Mouse (Mus musculus): ENCODE data around the gene Tbxa2r. TPM values are rescaled to one million over a fixed set of nuclear protein-coding genes. Genes with fewer than 3 reads are reported as not detected.
A peak's percentile ranks its signal among the peaks of the same experiment; 100 is the strongest.

Tbxa2r gene
- total and polyA plus RNA-seq, 2 experiments, result 0.37 to 4.0 TPM

- Histone ChIP-seq H3K79me2 (ENCODE audit: control insufficient read depth, insufficient read depth, low read length) (peaks cover 70% of the 10 kb centered on the region), H3K9ac (ENCODE audit: low read depth, low read length) (peak overlapping the region; percentile 48), H3K4me1 (ENCODE audit: control insufficient read depth, insufficient read depth, low read length) (peaks cover 43% of the 10 kb centered on the region), H3K4me3 (ENCODE audit: insufficient read depth, low read depth, low read length) (peak overlapping the region; percentile 16; the same call in 1 of the 2 replicates), H3K36me3 (ENCODE audit: control insufficient read depth, insufficient read depth, low read length) (no peaks in the 10 kb centered on the region), H3K27me3 (ENCODE audit: control insufficient read depth, insufficient read depth, low read length) (no peaks in the 10 kb centered on the region), H3K27ac (replicated peaks; ENCODE audit: insufficient read depth, low read depth, low read length) (peak overlapping the region; percentile 87)
- DNase-seq (ENCODE audit: extremely low read depth, low read depth, low spot score), result peak; percentile 87
- TF ChIP-seq POLR2A (IDR thresholded peaks at IDR 0.05; ENCODE audit: extremely low read depth, insufficient read depth, low read length), result no peak
- no peak for TF ChIP-seq CTCF (IDR thresholded peaks at IDR 0.05; ENCODE audit: low read depth, low read length)
- 31% methylated on average over 9 of the region's 9 CpGs for WGBS
Measured at GRCm38 (mm10) chr10:81300352-81300907, 28.1 kb upstream of the Tbxa2r start.

- Histone ChIP-seq H3K79me2 (ENCODE audit: control insufficient read depth, insufficient read depth, low read length) (peaks cover 66% of the 10 kb centered on the region), H3K27me3 (ENCODE audit: control insufficient read depth, insufficient read depth, low read length) (no peaks in the 10 kb centered on the region), H3K36me3 (ENCODE audit: control insufficient read depth, insufficient read depth, low read length) (no peaks in the 10 kb centered on the region), H3K27ac (replicated peaks; ENCODE audit: insufficient read depth, low read depth, low read length) (no peak overlapping the region), H3K4me1 (ENCODE audit: control insufficient read depth, insufficient read depth, low read length) (peaks cover 40% of the 10 kb centered on the region), H3K9ac (ENCODE audit: low read depth, low read length) (no peak overlapping the region), H3K4me3 (ENCODE audit: insufficient read depth, low read depth, low read length) (no peak overlapping the region)
- DNase-seq (ENCODE audit: extremely low read depth, low read depth, low spot score), result no peak
- WGBS, result 75% methylated on average over 9 of the region's 9 CpGs
- TF ChIP-seq CTCF (IDR thresholded peaks at IDR 0.05; ENCODE audit: low read depth, low read length) (no peak), POLR2A (IDR thresholded peaks at IDR 0.05; ENCODE audit: extremely low read depth, insufficient read depth, low read length) (no peak)
Measured at GRCm38 (mm10) chr10:81301321-81301720, 27.2 kb upstream of the Tbxa2r start.

DNA sequence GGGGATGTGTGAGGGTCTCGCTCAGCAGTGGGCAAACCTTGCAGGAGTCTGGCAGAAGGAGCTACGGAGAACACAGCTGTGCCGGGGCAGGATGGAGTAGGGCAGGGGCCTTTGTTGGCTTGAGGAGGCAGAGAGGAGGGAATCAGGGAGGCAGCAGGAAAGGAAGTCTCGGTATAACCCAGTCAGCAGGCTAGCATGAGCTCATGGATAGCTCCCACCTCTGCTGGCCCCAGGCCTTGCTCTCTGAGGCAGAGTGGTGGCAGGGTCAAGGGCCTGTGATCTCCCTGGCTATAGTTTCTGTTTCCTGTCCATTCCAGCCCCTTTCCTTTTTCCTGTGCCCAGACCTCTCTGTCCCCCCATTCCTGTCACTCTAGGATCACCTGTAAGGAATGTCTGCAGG, 26.2 kb upstream of the Tbxa2r start:
- no peak for TF ChIP-seq POLR2A (IDR thresholded peaks at IDR 0.05; ENCODE audit: extremely low read depth, insufficient read depth, low read length)
- TF ChIP-seq CTCF (IDR thresholded peaks at IDR 0.05; ENCODE audit: low read depth, low read length), result no peak
- H3K4me3 ChIP-seq (ENCODE audit: insufficient read depth, low read depth, low read length), result no peak overlapping the region
- H3K79me2 ChIP-seq (ENCODE audit: control insufficient read depth, insufficient read depth, low read length), result peaks cover 60% of the 10 kb centered on the region
- H3K27me3 ChIP-seq (ENCODE audit: control insufficient read depth, insufficient read depth, low read length), result no peaks in the 10 kb centered on the region
- 66% methylated on average over 4 of the region's 4 CpGs for WGBS
- no peaks in the 10 kb centered on the region for H3K36me3 ChIP-seq (ENCODE audit: control insufficient read depth, insufficient read depth, low read length)
- H3K4me1 ChIP-seq (ENCODE audit: control insufficient read depth, insufficient read depth, low read length), result peaks cover 39% of the 10 kb centered on the region
- no peak for DNase-seq (ENCODE audit: extremely low read depth, low read depth, low spot score)
- H3K27ac ChIP-seq (replicated peaks; ENCODE audit: insufficient read depth, low read depth, low read length), result 0 out of 2 replicates have a peak overlapping the region, but pooled peaks have one; percentile 1
- H3K9ac ChIP-seq (ENCODE audit: low read depth, low read length), result no peak overlapping the region

DNA sequence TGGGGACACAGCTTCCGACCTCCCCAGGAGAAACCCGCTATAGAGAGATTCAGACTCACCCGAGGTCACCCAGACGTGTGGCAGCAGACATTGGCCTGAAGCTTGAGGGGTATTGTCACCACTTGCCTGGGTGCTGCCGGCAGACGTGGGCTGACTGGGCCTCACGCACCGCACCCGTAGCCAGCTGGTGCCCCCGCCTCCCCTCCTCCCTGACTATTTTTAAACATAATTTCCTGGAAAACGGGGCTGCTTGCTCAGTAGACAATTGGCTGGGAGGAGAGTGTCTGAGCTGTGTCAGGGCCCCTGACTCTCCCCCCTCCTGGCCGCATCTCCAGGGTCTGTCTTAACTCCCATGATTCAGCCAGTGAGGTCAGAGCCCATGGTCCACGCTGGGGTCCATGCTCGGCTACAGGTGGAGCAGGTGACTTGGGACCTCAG, 25.7 kb upstream of the Tbxa2r start:
- Histone ChIP-seq H3K27me3 (ENCODE audit: control insufficient read depth, insufficient read depth, low read length) (no peaks in the 10 kb centered on the region), H3K79me2 (ENCODE audit: control insufficient read depth, insufficient read depth, low read length) (peaks cover 55% of the 10 kb centered on the region), H3K4me1 (ENCODE audit: control insufficient read depth, insufficient read depth, low read length) (peaks cover 35% of the 10 kb centered on the region), H3K27ac (replicated peaks; ENCODE audit: insufficient read depth, low read depth, low read length) (0 out of 2 replicates have a peak overlapping the region, but pooled peaks have one; percentile 1), H3K36me3 (ENCODE audit: control insufficient read depth, insufficient read depth, low read length) (no peaks in the 10 kb centered on the region), H3K4me3 (ENCODE audit: insufficient read depth, low read depth, low read length) (no peak overlapping the region), H3K9ac (ENCODE audit: low read depth, low read length) (no peak overlapping the region)
- TF ChIP-seq CTCF (IDR thresholded peaks at IDR 0.05; ENCODE audit: low read depth, low read length) (no peak), POLR2A (IDR thresholded peaks at IDR 0.05; ENCODE audit: extremely low read depth, insufficient read depth, low read length) (no peak)
- 47% methylated on average over 14 of the region's 14 CpGs for WGBS
- no peak for DNase-seq (ENCODE audit: extremely low read depth, low read depth, low spot score)

GRCm38 (mm10) chr10:81303258-81303657, 25.3 kb upstream of the Tbxa2r start:
- peaks cover 32% of the 10 kb centered on the region for H3K4me1 ChIP-seq (ENCODE audit: control insufficient read depth, insufficient read depth, low read length)
- H3K36me3 ChIP-seq (ENCODE audit: control insufficient read depth, insufficient read depth, low read length), result no peaks in the 10 kb centered on the region
- no peaks in the 10 kb centered on the region for H3K27me3 ChIP-seq (ENCODE audit: control insufficient read depth, insufficient read depth, low read length)
- TF ChIP-seq CTCF (IDR thresholded peaks at IDR 0.05; ENCODE audit: low read depth, low read length) (no peak), POLR2A (IDR thresholded peaks at IDR 0.05; ENCODE audit: extremely low read depth, insufficient read depth, low read length) (no peak)
- no peak overlapping the region for H3K9ac ChIP-seq (ENCODE audit: low read depth, low read length)
- peaks cover 50% of the 10 kb centered on the region for H3K79me2 ChIP-seq (ENCODE audit: control insufficient read depth, insufficient read depth, low read length)
- no peak overlapping the region for H3K4me3 ChIP-seq (ENCODE audit: insufficient read depth, low read depth, low read length)
- H3K27ac ChIP-seq (replicated peaks; ENCODE audit: insufficient read depth, low read depth, low read length), result no peak overlapping the region
- WGBS, result 52% methylated on average over 10 of the region's 10 CpGs
- no peak for DNase-seq (ENCODE audit: extremely low read depth, low read depth, low spot score)

DNA sequence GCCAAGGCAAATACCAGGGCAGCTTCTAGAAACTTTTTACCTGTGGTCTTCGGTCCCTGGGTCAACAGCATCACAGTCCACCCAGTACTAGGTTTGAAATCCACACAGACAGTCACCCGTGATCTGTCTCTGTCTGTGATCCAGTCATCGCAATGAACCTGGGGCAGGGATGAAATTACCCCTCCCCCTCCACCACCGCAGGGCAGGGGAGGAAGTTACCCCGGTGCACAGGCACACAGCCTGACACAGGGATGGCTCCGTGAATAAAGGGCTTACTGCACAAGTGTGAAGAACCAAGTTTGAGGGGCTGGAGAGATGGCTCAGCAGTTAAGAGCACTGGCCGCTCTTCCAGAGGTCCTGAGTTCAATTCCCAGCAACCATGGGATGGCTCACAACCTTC, 24.8 kb upstream of the Tbxa2r start:
- Histone ChIP-seq H3K4me1 (ENCODE audit: control insufficient read depth, insufficient read depth, low read length) (peaks cover 28% of the 10 kb centered on the region), H3K9ac (ENCODE audit: low read depth, low read length) (no peak overlapping the region)
- TF ChIP-seq CTCF (IDR thresholded peaks at IDR 0.05; ENCODE audit: low read depth, low read length) (no peak), POLR2A (IDR thresholded peaks at IDR 0.05; ENCODE audit: extremely low read depth, insufficient read depth, low read length) (no peak)

More for the DNA sequence above, 24.8 kb upstream of the Tbxa2r start:
- no peak for DNase-seq (ENCODE audit: extremely low read depth, low read depth, low spot score)
- Histone ChIP-seq H3K27me3 (ENCODE audit: control insufficient read depth, insufficient read depth, low read length) (no peaks in the 10 kb centered on the region), H3K36me3 (ENCODE audit: control insufficient read depth, insufficient read depth, low read length) (no peaks in the 10 kb centered on the region), H3K79me2 (ENCODE audit: control insufficient read depth, insufficient read depth, low read length) (peaks cover 45% of the 10 kb centered on the region), H3K27ac (replicated peaks; ENCODE audit: insufficient read depth, low read depth, low read length) (no peak overlapping the region), H3K4me3 (ENCODE audit: insufficient read depth, low read depth, low read length) (no peak overlapping the region)
- WGBS, result 57% methylated on average over 7 of the region's 7 CpGs
